Mouse (Mus musculus): ENCODE data around the gene Fam19a2.

- TF ChIP-seq CTCF (IDR thresholded peaks at IDR 0.05; ENCODE audit: low read depth, low read length) = no peak
- TF ChIP-seq POLR2A (IDR thresholded peaks at IDR 0.05; ENCODE audit: extremely low read depth, insufficient read depth, low read length) = no peak
Observed at GRCm38 (mm10) chr10:123636655-123637054, 372.9 kb downstream of the Fam19a2 start.
